Mouse (Mus musculus) heart, embryonic 14.5 days (tissue): Measurements from ENCODE around the gene Klhl32. TPM values are rescaled to one million over a fixed set of nuclear protein-coding genes. Genes with fewer than 3 reads are reported as not detected.
"Not testable (repeated sequence)": the region's sequence is repeated elsewhere in the genome, so short reads cannot be mapped to it uniquely, and the experiment has no call there.

ENCODE experiments used
- ATAC-seq: fragments of 200-750 bp; cut with Nextera tagmentation; 2 replicates; pipeline ENCODE4 v1.8.0; 2017; ENCODE audit warnings: low read depth, moderate TSS enrichment; ENCODE audit not compliant: insufficient number of reproducible peaks, insufficient read depth, low FRiP score
- H3K27ac ChIP-seq, 2 experiments: fragments of 200-500 bp in 1 of 2; fragments of 300-500 bp in 1 of 2; sonication (generic) in 1 of 2; replicated peaks in 1 of 2; 2 replicates each; pipeline ENCODE4 v1.5.1; 2012 to 2014; ENCODE audit warnings: low read depth in 2 of 2, low read length in 2 of 2, control low read depth in 1 of 2, mild to moderate bottlenecking in 1 of 2, mixed read lengths in 1 of 2; ENCODE audit not compliant: control insufficient read depth in 1 of 2, insufficient read depth in 1 of 2
- H3K27me3 ChIP-seq: fragments of 300-500 bp; sonication (generic); 2 replicates; pipeline ENCODE4 v1.6.1; 2014; ENCODE audit warnings: mild to moderate bottlenecking, low read length, control low read depth; ENCODE audit not compliant: control insufficient read depth, insufficient read depth
- H3K36me3 ChIP-seq: fragments of 300-500 bp; sonication (generic); 2 replicates; pipeline ENCODE4 v1.6.1; 2014; ENCODE audit warnings: mild to moderate bottlenecking, control low read depth, low read length, mixed read lengths; ENCODE audit not compliant: control insufficient read depth, insufficient read depth
- H3K4me1 ChIP-seq, 2 experiments: fragments of 200-500 bp in 1 of 2; fragments of 300-500 bp in 1 of 2; sonication (generic) in 1 of 2; 2 replicates each; pipeline ENCODE4 v1.6.1; 2012 to 2014; ENCODE audit warnings: low read length in 2 of 2, control low read depth in 1 of 2, mixed read lengths in 1 of 2; ENCODE audit not compliant: control insufficient read depth in 2 of 2, insufficient read depth in 2 of 2
- H3K4me2 ChIP-seq: fragments of 300-500 bp; sonication (generic); 2 replicates; pipeline ENCODE4 v1.6.1; 2014; ENCODE audit warnings: mild to moderate bottlenecking, low read length
- H3K4me3 ChIP-seq, 2 experiments: fragments of 200-500 bp in 1 of 2; fragments of 300-500 bp in 1 of 2; sonication (generic) in 1 of 2; 2 replicates each; pipeline ENCODE4 v1.5.1; 2012 to 2014; ENCODE audit warnings: low read length in 2 of 2, mild to moderate bottlenecking in 2 of 2, control low read depth in 1 of 2, low read depth in 1 of 2, moderate library complexity in 1 of 2; ENCODE audit not compliant: control insufficient read depth in 1 of 2, insufficient read depth in 1 of 2
- H3K9ac ChIP-seq: fragments of 300-500 bp; sonication (generic); 2 replicates; pipeline ENCODE4 v1.6.1; 2014; ENCODE audit warnings: mild to moderate bottlenecking, low read length
- H3K9me3 ChIP-seq: fragments of 300-500 bp; sonication (generic); 2 replicates; pipeline ENCODE4 v1.6.1; 2016; ENCODE audit warnings: low read length, control low read depth; ENCODE audit not compliant: control insufficient read depth
- WGBS: fragments of 180-500 bp; shearing (Covaris S2); extraction: QIAGEN DNeasy Blood & Tissue Kit; methylation state at CpG from one replicate; pipeline ENCODE4 v1.1.7; 2014; 5-methylcytosine and 5-hydroxymethylcytosine counted together
- polyA plus RNA-seq: library from polyadenylated mRNA; unstranded; fragments of >200 nt; fragmentation: Nextera tagmentation; extraction: Ambion mirVana; gene quantifications from 2 replicates; pipeline ENCODE4 v1.2.1, GENCODE M21; 2014

Klhl32 gene
- polyA plus RNA-seq, 1 experiment from 2014 or later, result 4.6 TPM

- not testable (repeated sequence) for H3K4me1 ChIP-seq, H3K27me3 ChIP-seq, H3K4me3 ChIP-seq, H3K9me3 ChIP-seq, ATAC-seq, H3K4me2 ChIP-seq, H3K9ac ChIP-seq, H3K27ac ChIP-seq, H3K36me3 ChIP-seq
- 65% methylated on average over 2 of the region's 2 CpGs for WGBS
Measured at GRCm38 (mm10) chr4:24892293-24892692, 41.4 kb upstream of the Klhl32 start.

GRCm38 (mm10) chr4:24889386-24889785 is 38.5 kb upstream of the Klhl32 start:
- H3K4me3 ChIP-seq, H3K4me2 ChIP-seq: not testable (repeated sequence)
- 51% methylated on average over 2 of the region's 2 CpGs for whole genome bisulfite sequencing

DNA sequence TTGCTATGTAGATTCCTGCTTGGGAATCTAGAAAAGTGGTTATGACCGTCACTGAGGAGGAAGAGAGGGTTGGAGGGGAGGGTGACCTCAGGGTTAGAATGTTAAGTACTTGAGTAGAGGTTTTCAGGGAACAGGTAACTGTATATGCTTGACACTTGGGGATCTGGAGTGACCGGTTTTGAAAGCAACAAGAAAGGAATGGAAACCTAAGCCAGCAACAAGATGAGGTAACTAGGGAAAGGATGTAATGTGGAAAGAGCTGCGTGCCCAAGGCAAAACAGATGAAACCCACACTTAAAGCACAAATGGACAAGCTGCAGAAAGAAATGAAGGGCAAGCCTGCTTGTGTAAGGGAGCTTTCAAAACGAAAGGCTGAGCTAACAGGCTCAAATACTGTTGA is 18.3 kb upstream of the Klhl32 start:
- no peak overlapping the region for H3K9ac ChIP-seq
- no peaks in the 10 kb centered on the region for H3K9me3 ChIP-seq
- 57% methylated on average over 4 of the region's 4 CpGs for WGBS
- H3K4me2 ChIP-seq, result no peak overlapping the region
- no peaks in the 10 kb centered on the region for H3K4me1 ChIP-seq
- no peak for ATAC-seq
- H3K36me3 ChIP-seq, result no peaks in the 10 kb centered on the region
- H3K27ac ChIP-seq, result no peak overlapping the region
- H3K4me3 ChIP-seq, result no peak overlapping the region
- no peaks in the 10 kb centered on the region for H3K27me3 ChIP-seq

More at GRCm38 (mm10) chr4:24889386-24889785, 38.5 kb upstream of the Klhl32 start:
- not testable (repeated sequence) for H3K36me3 ChIP-seq, H3K27ac ChIP-seq, H3K27me3 ChIP-seq, H3K4me1 ChIP-seq, H3K9ac ChIP-seq, ATAC-seq, H3K9me3 ChIP-seq

DNA sequence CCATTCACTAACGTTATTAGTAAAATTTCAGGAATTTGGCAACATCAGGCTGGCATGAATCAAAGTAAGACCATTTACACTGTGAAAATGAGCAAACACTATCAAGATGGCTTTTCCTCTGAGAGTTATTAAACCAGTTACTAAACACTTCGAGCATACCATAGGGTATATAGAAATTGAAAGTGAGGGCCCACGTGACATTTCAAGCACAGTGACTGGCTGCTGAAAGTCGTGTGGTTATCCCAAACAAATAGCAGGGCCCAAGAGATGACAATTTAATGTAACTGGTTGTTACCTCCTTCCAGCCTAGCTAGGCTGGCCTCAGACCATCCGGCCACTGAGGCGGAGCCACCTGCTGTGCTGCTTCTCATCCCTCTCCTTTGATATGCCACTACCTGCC is 14.8 kb upstream of the Klhl32 start:
- 41% methylated on average over 6 of the region's 6 CpGs for WGBS
- no peak overlapping the region for H3K27ac ChIP-seq
- 0 out of 4 replicates have a peak, but pooled peaks cover 0 to 2% of the 10 kb centered on the region in 2 experiments for H3K4me1 ChIP-seq
- H3K36me3 ChIP-seq, result no peaks in the 10 kb centered on the region
- H3K27me3 ChIP-seq, result no peaks in the 10 kb centered on the region
- H3K4me2 ChIP-seq, result no peak overlapping the region
- H3K9me3 ChIP-seq, result no peaks in the 10 kb centered on the region
- no peak overlapping the region for H3K9ac ChIP-seq
- H3K4me3 ChIP-seq, result no peak overlapping the region
- no peak for ATAC-seq

DNA sequence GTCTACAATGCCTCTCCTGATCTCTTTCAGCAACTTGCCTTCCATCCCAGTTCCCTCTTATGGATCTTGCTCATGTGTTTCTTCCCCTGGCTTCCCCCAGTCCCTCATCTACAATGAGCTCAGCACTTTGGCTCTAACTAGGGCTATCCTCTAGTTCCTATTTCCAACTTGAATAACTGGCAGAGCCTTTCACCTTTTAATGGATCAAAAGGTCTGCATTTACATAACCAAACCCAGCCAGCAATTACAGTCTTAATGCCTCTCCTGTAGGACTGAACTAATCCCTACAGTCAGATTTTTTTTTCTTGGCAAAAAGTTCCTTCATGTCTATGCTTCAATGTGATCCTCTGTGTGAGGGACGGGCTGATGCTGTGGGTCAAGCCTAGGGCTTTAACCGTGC is 3.5 kb downstream of the Klhl32 start:
- H3K9me3 ChIP-seq, result no peaks in the 10 kb centered on the region
- H3K27ac ChIP-seq, result no peak overlapping the region
- H3K4me2 ChIP-seq, result no peak overlapping the region
- H3K4me3 ChIP-seq, result no peak overlapping the region
- 91% methylated on average over 2 of the region's 2 CpGs for WGBS
- no peaks in the 10 kb centered on the region for H3K27me3 ChIP-seq
- no peaks in the 10 kb centered on the region for H3K36me3 ChIP-seq
- no peak for ATAC-seq
- H3K9ac ChIP-seq, result no peak overlapping the region
- H3K4me1 ChIP-seq, result no peaks in the 10 kb centered on the region

DNA sequence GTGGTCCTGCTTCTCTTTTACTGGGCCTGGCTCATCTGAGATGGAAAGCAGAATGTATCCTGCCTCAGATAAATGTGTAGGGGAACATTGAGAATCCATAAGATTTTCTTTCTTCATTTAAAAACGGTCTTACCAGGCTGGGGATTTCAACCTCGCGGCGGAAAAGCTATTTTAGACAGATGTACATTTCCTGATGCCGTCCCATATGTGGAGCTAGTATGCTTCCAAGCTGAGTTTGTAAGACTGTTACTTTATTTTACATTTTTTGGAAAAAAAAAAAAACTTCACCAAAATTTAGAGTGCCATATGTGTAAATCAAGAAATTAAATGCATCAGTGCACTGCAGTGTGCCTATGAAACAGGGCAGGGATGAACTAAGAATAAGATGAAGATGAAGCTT is 5.4 kb downstream of the Klhl32 start:
- Histone ChIP-seq H3K36me3 (no peaks in the 10 kb centered on the region), H3K9me3 (no peaks in the 10 kb centered on the region), H3K27ac (no peak overlapping the region), H3K4me3 (no peak overlapping the region), H3K9ac (no peak overlapping the region), H3K27me3 (no peaks in the 10 kb centered on the region), H3K4me1 (no peaks in the 10 kb centered on the region), H3K4me2 (no peak overlapping the region)
- WGBS, result 89% methylated on average over 5 of the region's 5 CpGs
- ATAC-seq, result no peak

DNA sequence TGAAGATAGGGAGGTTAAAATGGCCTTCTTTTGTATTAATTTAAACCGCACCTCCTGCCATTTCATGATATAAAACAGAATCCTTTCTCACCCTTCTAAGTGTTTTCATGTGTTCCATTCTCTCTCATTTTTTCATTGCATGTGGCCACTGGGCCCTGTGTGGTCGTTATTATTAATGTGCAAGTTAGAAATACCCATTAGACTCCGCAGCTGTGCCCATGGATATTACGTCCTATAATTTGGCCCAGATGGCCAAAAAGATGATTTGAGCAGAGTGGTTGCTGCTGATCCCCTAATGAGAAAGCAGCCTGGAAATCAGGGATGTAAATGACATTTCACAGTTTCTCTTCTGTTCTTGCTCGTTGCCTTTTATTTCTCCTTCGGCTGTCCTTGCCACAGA is 12.4 kb downstream of the Klhl32 start:
- Histone ChIP-seq H3K36me3 (no peaks in the 10 kb centered on the region), H3K27ac (no peak overlapping the region), H3K4me1 (no peaks in the 10 kb centered on the region), H3K27me3 (no peaks in the 10 kb centered on the region), H3K9me3 (no peaks in the 10 kb centered on the region), H3K4me3 (no peak overlapping the region), H3K9ac (no peak overlapping the region), H3K4me2 (no peak overlapping the region)
- no peak for ATAC-seq
- WGBS, result 79% methylated on average over 6 of the region's 6 CpGs

DNA sequence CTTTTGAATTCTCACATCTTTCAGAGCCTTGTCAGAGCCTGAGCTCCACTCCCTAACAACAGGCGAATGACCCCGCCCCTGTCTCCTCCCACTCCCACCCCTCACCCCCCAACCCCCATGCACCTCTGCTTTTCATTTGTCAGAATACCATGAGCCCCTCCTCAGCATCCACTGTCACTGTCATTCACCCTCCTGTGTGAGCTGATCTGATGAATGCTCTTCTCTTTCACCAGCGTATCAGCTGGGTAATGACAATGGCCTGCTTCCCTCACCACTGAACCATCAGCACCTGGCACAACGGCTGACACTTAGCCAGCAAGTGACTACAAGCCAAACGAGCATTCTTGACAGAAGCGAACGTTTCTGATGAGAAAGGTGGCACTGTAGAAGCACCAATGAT is 15.4 kb downstream of the Klhl32 start:
- Histone ChIP-seq H3K27me3 (no peaks in the 10 kb centered on the region), H3K9me3 (no peaks in the 10 kb centered on the region), H3K4me3 (no peak overlapping the region), H3K4me2 (no peak overlapping the region), H3K27ac (no peak overlapping the region), H3K4me1 (no peaks in the 10 kb centered on the region), H3K9ac (no peak overlapping the region), H3K36me3 (no peaks in the 10 kb centered on the region)
- 37% methylated on average over 7 of the region's 7 CpGs for WGBS
- no peak for ATAC-seq
